Mouse (Mus musculus): Measurements from ENCODE around the gene Cmip.

The Cmip gene

DNA sequence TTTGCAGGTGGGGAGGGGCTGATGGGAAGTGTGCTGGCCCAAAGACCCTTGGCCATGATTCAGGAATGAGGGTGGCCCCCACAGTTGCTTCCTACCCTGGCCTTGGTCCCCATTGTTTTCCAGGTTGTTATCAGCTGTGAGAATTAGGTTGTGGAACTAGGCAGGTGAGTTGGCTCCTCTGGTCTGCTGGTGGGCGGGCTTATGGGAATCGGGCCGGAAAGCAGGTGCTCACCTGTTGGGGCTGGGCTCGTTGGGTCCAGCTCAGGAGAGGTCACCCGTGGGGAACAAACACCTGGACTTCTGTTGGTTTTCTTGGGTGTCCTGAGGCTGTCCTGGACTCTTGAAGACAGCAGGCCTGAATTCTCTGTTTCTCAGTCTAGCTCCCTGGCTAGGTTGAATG is 8.2 kb downstream of the Cmip start:
- H3K36me3 ChIP-seq (ENCODE audit: control insufficient read depth, insufficient read depth, low read length, poor library complexity, severe bottlenecking) = no peaks in the 10 kb centered on the region
- no peaks in the 10 kb centered on the region for H3K27me3 ChIP-seq (ENCODE audit: control insufficient read depth, insufficient read depth, low read length, poor library complexity, severe bottlenecking)
- DNase-seq (ENCODE audit: low read depth, low spot score) = no peak

- H3K36me3 ChIP-seq (ENCODE audit: control insufficient read depth, insufficient read depth, low read length, poor library complexity, severe bottlenecking) = no peaks in the 10 kb centered on the region
Observed at GRCm38 (mm10) chr8:117267403-117268129, 10.7 kb downstream of the Cmip start.

DNA sequence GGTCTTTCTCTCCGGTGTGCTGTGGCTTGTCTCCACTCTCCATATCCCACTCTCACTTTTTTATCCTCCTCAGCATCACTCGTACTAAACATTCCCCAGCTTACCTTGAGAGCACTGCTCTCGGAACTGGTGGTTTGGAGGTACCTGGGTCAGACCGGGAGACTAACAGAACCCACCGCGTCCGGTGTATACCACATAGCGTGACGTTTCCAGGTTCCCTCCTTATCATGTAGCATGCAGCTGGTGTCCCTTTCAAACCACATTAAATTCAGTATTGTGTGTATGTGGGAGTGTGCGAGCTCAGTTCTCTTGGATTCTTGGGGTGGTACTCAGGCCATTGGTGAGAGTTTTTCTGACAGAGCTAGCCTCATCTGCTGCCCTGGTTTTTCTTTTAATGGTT is 21.4 kb downstream of the Cmip start:
- H3K36me3 ChIP-seq (ENCODE audit: control insufficient read depth, insufficient read depth, low read length, poor library complexity, severe bottlenecking) = no peaks in the 10 kb centered on the region
- no peaks in the 10 kb centered on the region for H3K27me3 ChIP-seq (ENCODE audit: control insufficient read depth, insufficient read depth, low read length, poor library complexity, severe bottlenecking)
- DNase-seq (ENCODE audit: low read depth, low spot score) = no peak

More at GRCm38 (mm10) chr8:117267403-117268129, 10.7 kb downstream of the Cmip start:
- no peaks in the 10 kb centered on the region for H3K27me3 ChIP-seq (ENCODE audit: control insufficient read depth, insufficient read depth, low read length, poor library complexity, severe bottlenecking)
- no peak for DNase-seq (ENCODE audit: low read depth, low spot score)

DNA sequence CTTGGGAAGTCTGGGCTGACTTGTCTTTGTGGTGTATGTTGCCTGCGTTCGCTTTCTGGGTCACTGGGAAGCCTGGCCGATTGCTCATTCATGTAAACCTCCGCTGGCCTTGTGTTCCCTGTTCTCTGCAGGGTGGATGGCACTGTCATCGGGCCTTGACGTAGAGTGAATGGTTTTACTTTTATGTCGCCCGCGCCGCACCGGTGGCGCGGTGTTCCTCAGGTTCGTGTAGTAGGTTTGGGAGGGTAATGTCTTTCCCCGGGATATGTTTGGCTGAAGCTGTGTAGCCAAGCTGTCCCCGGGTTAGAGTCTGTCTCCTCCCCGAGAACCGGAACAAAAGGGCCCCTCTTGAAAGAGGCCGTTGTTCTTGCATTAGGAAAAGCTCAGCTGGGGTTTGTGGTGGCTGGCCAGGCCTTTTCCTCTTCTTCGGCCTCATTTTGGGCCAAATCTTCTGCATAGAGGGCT is 21.8 kb downstream of the Cmip start:
- Histone ChIP-seq H3K36me3 (ENCODE audit: control insufficient read depth, insufficient read depth, low read length, poor library complexity, severe bottlenecking) (no peaks in the 10 kb centered on the region), H3K27me3 (ENCODE audit: control insufficient read depth, insufficient read depth, low read length, poor library complexity, severe bottlenecking) (no peaks in the 10 kb centered on the region)
- DNase-seq (ENCODE audit: low read depth, low spot score) = no peak

- H3K27me3 ChIP-seq (ENCODE audit: control insufficient read depth, insufficient read depth, low read length, poor library complexity, severe bottlenecking) = no peaks in the 10 kb centered on the region
- DNase-seq (ENCODE audit: low read depth, low spot score) = no peak
- no peaks in the 10 kb centered on the region for H3K36me3 ChIP-seq (ENCODE audit: control insufficient read depth, insufficient read depth, low read length, poor library complexity, severe bottlenecking)
Observed at GRCm38 (mm10) chr8:117280488-117280887, 23.6 kb downstream of the Cmip start.

GRCm38 (mm10) chr8:117281676-117282075 is 24.8 kb downstream of the Cmip start:
- Histone ChIP-seq H3K36me3 (ENCODE audit: control insufficient read depth, insufficient read depth, low read length, poor library complexity, severe bottlenecking) (no peaks in the 10 kb centered on the region), H3K27me3 (ENCODE audit: control insufficient read depth, insufficient read depth, low read length, poor library complexity, severe bottlenecking) (no peaks in the 10 kb centered on the region)
- DNase-seq (ENCODE audit: low read depth, low spot score) = no peak

DNA sequence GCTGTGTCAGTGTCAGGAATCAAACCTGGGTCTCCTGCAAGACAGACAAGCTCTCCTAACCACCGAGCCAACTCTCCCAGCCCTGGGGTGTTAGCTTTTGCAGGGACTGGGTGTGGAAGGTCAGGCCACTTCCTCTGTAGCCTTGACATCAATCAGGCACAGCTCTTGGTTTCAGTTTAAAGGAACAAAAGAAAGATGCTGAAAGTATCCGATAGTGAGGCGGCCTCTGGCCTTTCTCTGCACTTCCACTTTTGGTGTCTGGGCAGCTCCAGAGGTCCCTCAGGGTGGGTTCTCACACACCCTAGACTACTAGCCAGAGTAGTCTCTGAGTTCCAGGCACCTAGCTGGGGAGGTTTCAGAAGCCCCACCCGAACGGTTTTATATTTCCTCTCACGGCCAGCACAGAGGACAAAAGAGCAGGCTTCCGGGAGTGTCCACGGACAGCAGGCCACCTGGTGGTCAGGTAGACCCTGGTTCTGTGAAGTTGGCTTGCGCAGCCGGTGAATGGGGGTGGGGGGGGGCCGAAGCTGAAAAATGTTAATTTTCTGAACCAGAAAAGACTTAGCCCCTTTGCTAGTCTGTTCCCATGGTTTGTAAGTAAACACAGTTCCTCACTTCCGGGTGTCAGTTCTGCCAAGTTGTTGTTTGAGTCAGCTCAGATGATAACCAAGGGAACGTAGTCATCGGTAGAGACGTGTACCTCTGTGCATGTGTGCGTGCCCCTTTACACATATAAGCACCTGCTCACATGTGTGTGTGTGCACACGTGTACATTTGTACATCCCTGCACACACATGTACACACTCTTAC is 25.5 kb downstream of the Cmip start:
- no peaks in the 10 kb centered on the region for H3K36me3 ChIP-seq (ENCODE audit: control insufficient read depth, insufficient read depth, low read length, poor library complexity, severe bottlenecking)
- H3K27me3 ChIP-seq (ENCODE audit: control insufficient read depth, insufficient read depth, low read length, poor library complexity, severe bottlenecking) = no peaks in the 10 kb centered on the region
- DNase-seq (ENCODE audit: low read depth, low spot score) = peak; percentile 59

DNA sequence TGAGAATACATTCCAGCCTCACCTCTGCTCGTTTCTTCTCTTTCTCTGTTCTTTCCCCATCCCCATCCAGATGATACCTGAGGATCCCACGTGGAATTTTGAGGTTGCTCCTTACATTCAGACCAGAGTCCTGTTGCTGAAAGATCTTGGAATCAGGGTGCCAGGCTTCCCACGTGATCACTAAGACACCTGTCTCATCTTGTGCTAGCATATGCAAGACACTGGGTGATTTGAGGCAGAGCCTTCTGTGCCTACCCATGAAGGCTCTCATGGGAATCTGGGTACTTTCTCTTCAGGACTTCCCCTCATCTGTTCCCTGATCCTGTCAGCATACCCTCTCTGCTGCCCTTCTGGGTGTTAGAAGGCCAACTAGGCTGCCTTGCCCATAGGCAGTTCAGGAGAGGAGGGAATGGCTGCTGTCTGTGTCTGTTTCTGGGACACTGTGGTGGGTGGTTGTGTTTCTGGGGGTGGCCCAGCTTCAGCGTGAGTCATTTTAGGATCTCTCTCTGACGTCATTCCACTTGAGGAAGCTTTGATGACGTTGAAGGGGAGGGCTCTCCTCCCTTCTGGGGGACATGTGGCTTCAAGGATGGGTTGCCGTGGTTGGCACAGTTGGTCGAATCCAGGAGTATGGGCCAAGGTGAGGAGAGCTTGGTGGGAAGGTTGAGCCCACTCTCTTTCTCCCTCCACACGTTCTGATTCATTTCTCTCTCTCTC is 28.1 kb downstream of the Cmip start:
- Histone ChIP-seq H3K36me3 (ENCODE audit: control insufficient read depth, insufficient read depth, low read length, poor library complexity, severe bottlenecking) (no peaks in the 10 kb centered on the region), H3K27me3 (ENCODE audit: control insufficient read depth, insufficient read depth, low read length, poor library complexity, severe bottlenecking) (no peaks in the 10 kb centered on the region)
- DNase-seq (ENCODE audit: low read depth, low spot score) = peak; percentile 76

- H3K27me3 ChIP-seq (ENCODE audit: control insufficient read depth, insufficient read depth, low read length, poor library complexity, severe bottlenecking) = no peaks in the 10 kb centered on the region
- peak; percentile 76 for DNase-seq (ENCODE audit: low read depth, low spot score)
Observed at GRCm38 (mm10) chr8:117287966-117288365, 31.1 kb downstream of the Cmip start.

GRCm38 (mm10) chr8:117289016-117289415 is 32.2 kb downstream of the Cmip start:
- Histone ChIP-seq H3K27me3 (ENCODE audit: control insufficient read depth, insufficient read depth, low read length, poor library complexity, severe bottlenecking) (no peaks in the 10 kb centered on the region), H3K36me3 (ENCODE audit: control insufficient read depth, insufficient read depth, low read length, poor library complexity, severe bottlenecking) (no peaks in the 10 kb centered on the region; the same call in 1 of the 2 replicates)
- no peak for DNase-seq (ENCODE audit: low read depth, low spot score)

More at GRCm38 (mm10) chr8:117287966-117288365, 31.1 kb downstream of the Cmip start:
- H3K36me3 ChIP-seq (ENCODE audit: control insufficient read depth, insufficient read depth, low read length, poor library complexity, severe bottlenecking) = no peaks in the 10 kb centered on the region; the same call in 1 of the 2 replicates

DNA sequence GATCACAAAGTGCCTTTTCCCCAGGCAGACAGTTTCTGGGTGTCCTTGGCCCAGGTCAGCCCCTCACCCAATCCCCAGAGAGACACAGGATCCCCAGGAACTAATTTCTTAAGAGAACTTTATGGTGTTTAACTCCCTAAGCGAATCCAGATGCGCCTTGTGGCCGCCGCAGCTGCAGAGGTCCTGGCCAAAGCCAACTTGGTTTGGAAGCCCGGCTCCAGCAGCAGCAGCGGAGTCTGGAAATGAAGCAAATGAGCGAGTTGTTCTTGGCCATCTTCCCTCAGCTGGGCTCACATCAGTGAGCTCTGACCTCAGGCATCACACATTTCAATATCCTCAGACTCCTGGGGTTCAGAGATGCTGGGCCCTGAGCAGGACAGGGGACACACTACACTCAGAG is 33.6 kb downstream of the Cmip start:
- no peaks in the 10 kb centered on the region; the same call in 1 of the 2 replicates for H3K36me3 ChIP-seq (ENCODE audit: control insufficient read depth, insufficient read depth, low read length, poor library complexity, severe bottlenecking)
- H3K27me3 ChIP-seq (ENCODE audit: control insufficient read depth, insufficient read depth, low read length, poor library complexity, severe bottlenecking) = no peaks in the 10 kb centered on the region
- DNase-seq (ENCODE audit: low read depth, low spot score) = no peak

GRCm38 (mm10) chr8:117292262-117292661 is 35.4 kb downstream of the Cmip start:
- Histone ChIP-seq H3K36me3 (ENCODE audit: control insufficient read depth, insufficient read depth, low read length, poor library complexity, severe bottlenecking) (no peaks in the 10 kb centered on the region; the same call in 1 of the 2 replicates), H3K27me3 (ENCODE audit: control insufficient read depth, insufficient read depth, low read length, poor library complexity, severe bottlenecking) (no peaks in the 10 kb centered on the region)
- no peak for DNase-seq (ENCODE audit: low read depth, low spot score)

DNA sequence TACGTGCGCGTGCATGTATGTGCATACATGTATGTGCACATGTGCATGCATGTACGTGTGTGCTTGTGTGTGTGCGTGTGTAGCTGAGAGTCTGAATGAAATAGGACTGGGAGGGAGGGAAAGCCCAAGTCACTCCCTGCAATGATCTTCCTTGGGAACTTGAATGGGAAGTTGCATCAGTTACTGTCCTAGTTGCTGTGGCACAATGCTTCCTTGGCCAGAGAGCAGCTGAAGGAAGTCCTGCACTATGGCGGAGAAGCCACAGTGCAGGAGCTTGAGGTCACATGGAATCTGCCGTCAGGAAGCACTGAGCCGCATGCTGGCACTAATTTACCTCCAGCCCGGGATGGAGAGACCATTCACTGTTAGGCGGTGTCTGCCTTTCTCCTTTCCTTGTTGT is 37.9 kb downstream of the Cmip start:
- Histone ChIP-seq H3K36me3 (ENCODE audit: control insufficient read depth, insufficient read depth, low read length, poor library complexity, severe bottlenecking) (no peaks in the 10 kb centered on the region; the same call in 1 of the 2 replicates), H3K27me3 (ENCODE audit: control insufficient read depth, insufficient read depth, low read length, poor library complexity, severe bottlenecking) (no peaks in the 10 kb centered on the region)
- DNase-seq (ENCODE audit: low read depth, low spot score) = no peak

DNA sequence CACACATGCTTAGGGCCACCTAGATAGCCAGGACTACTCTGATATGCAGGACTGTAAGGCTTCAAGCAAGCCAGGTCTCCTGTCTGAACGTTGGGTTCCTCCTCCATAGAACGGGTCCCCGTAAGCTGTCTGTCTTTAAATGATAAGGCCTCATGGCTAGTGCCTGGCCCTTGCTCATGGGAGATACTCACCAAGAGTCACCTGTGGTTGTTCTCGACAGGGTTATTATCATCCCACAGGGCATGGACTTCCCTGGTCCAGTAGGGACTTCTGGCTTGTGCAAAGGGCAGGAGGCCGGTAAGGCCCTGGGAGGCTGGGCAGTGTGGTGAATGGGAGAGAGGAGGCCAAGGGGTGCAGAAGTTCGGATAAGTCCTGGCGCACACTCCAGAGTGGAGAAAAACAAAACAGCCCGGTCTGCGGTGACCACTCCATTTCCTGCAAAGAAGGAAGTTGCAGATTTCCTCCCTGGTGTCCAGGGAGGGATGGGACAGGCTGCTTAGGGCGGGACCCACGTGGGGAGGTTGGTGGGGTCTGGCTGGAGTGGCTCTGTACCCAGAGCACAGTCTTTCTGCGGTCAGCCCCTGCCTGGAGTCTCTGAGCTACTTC is 41.2 kb downstream of the Cmip start:
- Histone ChIP-seq H3K36me3 (ENCODE audit: control insufficient read depth, insufficient read depth, low read length, poor library complexity, severe bottlenecking) (no peaks in the 10 kb centered on the region), H3K27me3 (ENCODE audit: control insufficient read depth, insufficient read depth, low read length, poor library complexity, severe bottlenecking) (no peaks in the 10 kb centered on the region)
- no peak for DNase-seq (ENCODE audit: low read depth, low spot score)

Data from splenic B cell, adult 2 months (primary cell).